Mouse (Mus musculus): ENCODE results near the gene Ttll8.

Ttll8 gene

GRCm38 (mm10) chr15:88881253-88882044, 72.8 kb downstream of the Ttll8 start:
- no peak for DNase-seq

GRCm38 (mm10) chr15:88877021-88877400, 77.2 kb downstream of the Ttll8 start:
- no peak for DNase-seq

- peak; percentile 79 to 91 for DNase-seq
Observed at GRCm38 (mm10) chr15:88876155-88877020, 77.8 kb downstream of the Ttll8 start.

GRCm38 (mm10) chr15:88875625-88876081, 78.6 kb downstream of the Ttll8 start:
- peak; percentile 94 to 97 for DNase-seq

- DNase-seq = no peak
Observed at GRCm38 (mm10) chr15:88874477-88874876, 79.7 kb downstream of the Ttll8 start.

- no peak for DNase-seq
Observed at GRCm38 (mm10) chr15:88874061-88874460, 80.2 kb downstream of the Ttll8 start.

GRCm38 (mm10) chr15:88870418-88871185, 83.6 kb downstream of the Ttll8 start:
- DNase-seq = peak; percentile 83 to 92

- DNase-seq = peak; percentile 79 to 80
Observed at GRCm38 (mm10) chr15:88868024-88868742, 86.0 kb downstream of the Ttll8 start.

GRCm38 (mm10) chr15:88867368-88868023, 86.7 kb downstream of the Ttll8 start:
- peak; percentile 91 for DNase-seq

GRCm38 (mm10) chr15:88866934-88867356, 87.3 kb downstream of the Ttll8 start:
- peak; percentile 73 for DNase-seq

- DNase-seq = peak in 1 of 2 experiments; percentile 39
Observed at GRCm38 (mm10) chr15:88865888-88866695, 88.1 kb downstream of the Ttll8 start.

GRCm38 (mm10) chr15:88865061-88865460, 89.2 kb downstream of the Ttll8 start:
- DNase-seq = no peak

- peak; percentile 84 to 88 for DNase-seq
Observed at GRCm38 (mm10) chr15:88864270-88865030, 89.8 kb downstream of the Ttll8 start.

GRCm38 (mm10) chr15:88863695-88864231, 90.5 kb downstream of the Ttll8 start:
- peak; percentile 92 to 97 for DNase-seq

GRCm38 (mm10) chr15:88862881-88863694, 91.1 kb downstream of the Ttll8 start:
- DNase-seq = peak in 1 of 2 experiments; percentile 61

GRCm38 (mm10) chr15:88861772-88862622, 92.2 kb downstream of the Ttll8 start, which contains the start of gene Pim3:
Gene Pim3, plus strand, starts transcription at chr15:88862186.
- DNase-seq = peak; percentile 98 to 99

GRCm38 (mm10) chr15:88860781-88861180, 93.4 kb downstream of the Ttll8 start:
- peak in 1 of 2 experiments; percentile 32 for DNase-seq

Data from kidney, adult 8-10 months (tissue).